Mouse (Mus musculus): Measurements from ENCODE around the gene Gstm3. TPM values are rescaled to one million over a fixed set of nuclear protein-coding genes. Genes with fewer than 3 reads are reported as not detected.

Gstm3 gene
- polyA plus RNA-seq, 1 experiment from 2014 or later: 183 TPM

DNA sequence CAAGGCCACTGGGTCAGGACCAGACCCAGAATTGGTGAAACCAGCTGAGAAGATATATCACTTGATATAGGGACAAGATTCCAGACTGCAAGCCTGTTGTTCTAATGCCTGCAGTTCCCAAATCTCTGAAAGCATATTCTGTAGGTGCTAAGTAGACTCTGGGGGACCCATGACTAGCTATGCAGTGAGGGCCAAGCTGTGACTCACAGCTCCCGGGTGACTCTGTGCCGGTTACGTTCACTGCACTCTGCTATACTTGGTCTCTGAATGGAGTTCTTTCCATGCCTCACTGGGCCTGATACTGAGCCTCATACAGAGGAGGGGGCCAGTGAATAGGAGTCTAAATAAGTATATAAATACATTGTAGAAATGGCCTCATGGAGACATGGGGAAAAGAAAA is 41.2 kb downstream of the Gstm3 start:
- no peak for ATAC-seq
- H3K9ac ChIP-seq (ENCODE audit: low read depth, low read length): no peak overlapping the region
- 83% methylated on average over 3 of the region's 3 CpGs for WGBS
- no peaks in the 10 kb centered on the region for H3K36me3 ChIP-seq (ENCODE audit: control insufficient read depth, insufficient read depth, low read length)
- 0 out of 2 replicates have a peak, but pooled peaks cover 6% of the 10 kb centered on the region for H3K4me1 ChIP-seq (ENCODE audit: control insufficient read depth, insufficient read depth, low read length)
- H3K27me3 ChIP-seq (replicated peaks; ENCODE audit: control insufficient read depth, insufficient read depth, low read length): no peaks in the 10 kb centered on the region
- H3K4me2 ChIP-seq (ENCODE audit: low read depth, low read length): no peak overlapping the region
- no peak overlapping the region for H3K4me3 ChIP-seq (ENCODE audit: low read length)
- no peak overlapping the region for H3K27ac ChIP-seq (ENCODE audit: low read length)
- no peaks in the 10 kb centered on the region for H3K9me3 ChIP-seq (ENCODE audit: control insufficient read depth, low read length)

DNA sequence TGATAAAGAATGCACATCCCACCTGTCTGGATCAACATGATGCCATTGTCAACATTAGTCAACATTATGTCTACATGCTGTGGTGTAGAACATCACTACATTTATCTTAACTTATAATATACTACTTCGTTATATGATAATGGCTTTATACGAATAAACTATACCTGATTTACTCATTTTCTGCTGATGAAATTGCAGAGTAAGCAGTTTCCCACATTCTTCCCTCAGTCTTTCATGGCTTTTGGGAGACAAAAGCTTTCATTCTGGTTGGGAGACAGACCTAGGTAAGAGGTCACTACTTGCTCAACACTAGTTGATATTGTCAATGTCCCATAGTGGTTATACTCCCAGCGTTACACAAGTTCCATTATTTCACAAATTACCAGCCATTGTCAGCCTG is 43.7 kb downstream of the Gstm3 start:
- Histone ChIP-seq H3K4me2 (ENCODE audit: low read depth, low read length) (no peak overlapping the region), H3K9ac (ENCODE audit: low read depth, low read length) (no peak overlapping the region), H3K27ac (ENCODE audit: low read length) (no peak overlapping the region), H3K4me3 (ENCODE audit: low read length) (no peak overlapping the region), H3K27me3 (replicated peaks; ENCODE audit: control insufficient read depth, insufficient read depth, low read length) (no peaks in the 10 kb centered on the region), H3K4me1 (ENCODE audit: control insufficient read depth, insufficient read depth, low read length) (0 out of 2 replicates have a peak, but pooled peaks cover 3% of the 10 kb centered on the region), H3K9me3 (ENCODE audit: control insufficient read depth, low read length) (no peaks in the 10 kb centered on the region), H3K36me3 (ENCODE audit: control insufficient read depth, insufficient read depth, low read length) (no peaks in the 10 kb centered on the region)
- 89% methylated on average over 3 of the region's 3 CpGs for WGBS
- ATAC-seq: no peak

DNA sequence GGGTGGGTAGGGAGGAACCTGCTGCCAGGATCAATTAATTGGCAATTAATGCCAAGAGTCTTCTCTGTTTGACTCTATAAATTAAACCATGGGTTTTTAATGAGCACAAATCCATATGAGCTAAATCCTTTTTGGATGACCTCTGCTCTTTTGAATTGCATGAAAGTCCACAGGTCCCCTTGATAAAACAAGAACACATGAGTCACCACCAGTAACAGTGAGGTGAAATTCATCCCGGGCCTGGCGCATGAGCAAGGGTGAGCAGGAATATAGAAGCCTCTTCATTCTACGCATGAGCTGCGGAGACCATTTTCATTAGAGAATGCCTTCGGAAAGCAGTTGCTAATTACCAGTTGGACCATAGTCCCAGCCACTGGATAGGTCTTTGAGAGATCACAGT is 48.7 kb downstream of the Gstm3 start:
- no peak overlapping the region for H3K4me2 ChIP-seq (ENCODE audit: low read depth, low read length)
- H3K4me3 ChIP-seq (ENCODE audit: low read length): no peak overlapping the region
- WGBS: 82% methylated on average over 5 of the region's 5 CpGs
- no peaks in the 10 kb centered on the region for H3K4me1 ChIP-seq (ENCODE audit: control insufficient read depth, insufficient read depth, low read length)
- H3K27ac ChIP-seq (ENCODE audit: low read length): no peak overlapping the region
- no peaks in the 10 kb centered on the region for H3K36me3 ChIP-seq (ENCODE audit: control insufficient read depth, insufficient read depth, low read length)
- peak; percentile 50 for ATAC-seq
- no peaks in the 10 kb centered on the region for H3K27me3 ChIP-seq (replicated peaks; ENCODE audit: control insufficient read depth, insufficient read depth, low read length)
- no peaks in the 10 kb centered on the region for H3K9me3 ChIP-seq (ENCODE audit: control insufficient read depth, low read length)
- H3K9ac ChIP-seq (ENCODE audit: low read depth, low read length): no peak overlapping the region

DNA sequence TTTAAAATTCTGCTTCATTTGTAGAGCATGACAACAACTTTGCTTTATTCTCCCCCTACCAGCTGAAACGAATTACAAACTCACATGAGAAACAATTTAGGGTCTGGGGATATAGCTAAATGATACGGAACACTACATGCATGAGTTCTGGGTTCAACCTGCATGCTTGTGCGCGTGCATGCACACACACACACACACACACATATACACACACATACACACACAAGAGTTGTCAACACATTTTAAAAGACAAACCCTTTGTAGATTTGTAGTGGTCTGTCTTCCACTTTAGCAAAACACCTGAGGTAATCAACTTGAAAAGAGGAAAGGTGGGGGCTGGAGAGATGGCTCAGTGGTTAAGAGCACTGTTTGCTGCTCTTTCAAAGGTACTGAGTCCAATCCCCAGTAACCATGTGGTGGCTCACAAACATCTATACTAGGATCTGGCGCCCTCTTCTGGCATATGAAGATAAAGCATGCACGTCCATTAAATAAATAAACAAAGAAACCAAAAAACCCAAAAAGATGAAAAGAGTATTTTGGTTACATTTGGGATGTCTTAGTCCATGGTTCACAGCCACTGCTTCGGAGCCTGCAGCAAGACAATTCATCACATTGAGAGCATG is 51.2 kb downstream of the Gstm3 start:
- H3K27ac ChIP-seq (ENCODE audit: low read length): no peak overlapping the region
- H3K27me3 ChIP-seq (replicated peaks; ENCODE audit: control insufficient read depth, insufficient read depth, low read length): no peaks in the 10 kb centered on the region
- no peak overlapping the region for H3K4me3 ChIP-seq (ENCODE audit: low read length)
- H3K4me1 ChIP-seq (ENCODE audit: control insufficient read depth, insufficient read depth, low read length): no peaks in the 10 kb centered on the region
- H3K9ac ChIP-seq (ENCODE audit: low read depth, low read length): no peak overlapping the region
- no peaks in the 10 kb centered on the region; the same call in 1 of the 2 replicates for H3K9me3 ChIP-seq (ENCODE audit: control insufficient read depth, low read length)
- H3K36me3 ChIP-seq (ENCODE audit: control insufficient read depth, insufficient read depth, low read length): no peaks in the 10 kb centered on the region
- peak; percentile 25 for ATAC-seq
- no peak overlapping the region for H3K4me2 ChIP-seq (ENCODE audit: low read depth, low read length)
- WGBS: 56% methylated on average over 7 of the region's 7 CpGs

DNA sequence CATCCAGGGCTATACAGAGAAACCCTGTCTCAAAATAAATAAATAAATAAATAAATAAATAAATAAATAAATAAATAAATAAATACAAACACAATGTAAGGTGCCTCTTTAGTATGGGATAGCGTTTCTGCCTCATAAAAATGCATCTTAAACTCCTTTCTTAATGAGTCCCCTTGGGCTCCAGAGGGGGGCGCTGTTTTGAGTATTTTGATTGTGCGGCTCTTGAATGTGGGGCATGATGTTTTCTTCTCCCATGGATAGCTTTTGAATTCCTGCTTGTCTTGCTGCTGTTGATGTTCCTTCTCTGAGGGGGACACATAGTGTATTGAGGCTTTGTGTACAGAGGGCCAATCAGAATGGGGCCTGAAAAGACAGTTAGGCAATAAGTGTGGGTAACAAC is 52.0 kb downstream of the Gstm3 start:
- peak; percentile 14; the same call in 1 of the 2 replicates for ATAC-seq
- 86% methylated on average over 3 of the region's 3 CpGs for WGBS
- Histone ChIP-seq H3K4me1 (ENCODE audit: control insufficient read depth, insufficient read depth, low read length) (no peaks in the 10 kb centered on the region), H3K36me3 (ENCODE audit: control insufficient read depth, insufficient read depth, low read length) (no peaks in the 10 kb centered on the region), H3K27me3 (replicated peaks; ENCODE audit: control insufficient read depth, insufficient read depth, low read length) (no peaks in the 10 kb centered on the region), H3K27ac (ENCODE audit: low read length) (peak overlapping the region; percentile 60), H3K9me3 (ENCODE audit: control insufficient read depth, low read length) (no peaks in the 10 kb centered on the region; the same call in 1 of the 2 replicates), H3K4me3 (ENCODE audit: low read length) (no peak overlapping the region), H3K9ac (ENCODE audit: low read depth, low read length) (no peak overlapping the region), H3K4me2 (ENCODE audit: low read depth, low read length) (no peak overlapping the region)

DNA sequence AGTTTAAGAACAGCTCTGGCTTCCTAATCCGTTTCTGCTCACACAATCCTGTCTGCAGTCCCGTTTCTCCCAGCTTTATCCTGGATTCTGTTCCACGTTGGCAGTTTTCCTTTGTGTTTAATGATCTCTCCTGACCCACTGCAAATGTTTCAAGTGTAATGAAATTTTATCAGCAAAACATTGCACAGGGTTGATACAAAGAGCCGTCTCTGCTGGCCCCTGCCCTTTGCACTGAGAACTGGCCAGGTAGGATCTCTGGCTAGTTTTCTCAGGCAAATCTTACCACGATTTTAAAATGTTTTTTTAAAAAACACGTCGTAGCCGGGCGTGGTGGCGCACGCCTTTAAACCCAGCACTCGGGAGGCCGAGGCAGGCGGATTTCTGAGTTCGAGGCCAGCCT is 52.4 kb downstream of the Gstm3 start:
- ATAC-seq: peak; percentile 72
- H3K9me3 ChIP-seq (ENCODE audit: control insufficient read depth, low read length): no peaks in the 10 kb centered on the region; the same call in 1 of the 2 replicates
- no peaks in the 10 kb centered on the region for H3K4me1 ChIP-seq (ENCODE audit: control insufficient read depth, insufficient read depth, low read length)
- no peaks in the 10 kb centered on the region for H3K36me3 ChIP-seq (ENCODE audit: control insufficient read depth, insufficient read depth, low read length)
- peak overlapping the region; percentile 79 for H3K27ac ChIP-seq (ENCODE audit: low read length)
- H3K4me3 ChIP-seq (ENCODE audit: low read length): no peak overlapping the region
- 58% methylated on average over 15 of the region's 15 CpGs for WGBS
- no peak overlapping the region for H3K4me2 ChIP-seq (ENCODE audit: low read depth, low read length)
- H3K9ac ChIP-seq (ENCODE audit: low read depth, low read length): peak overlapping the region; percentile 30; the same call in 1 of the 2 replicates
- H3K27me3 ChIP-seq (replicated peaks; ENCODE audit: control insufficient read depth, insufficient read depth, low read length): no peaks in the 10 kb centered on the region

Other genes starting within 250 kb of the Gstm3 start
- gene Csf1, start 208.8 kb downstream of the Gstm3 start, polyA plus RNA-seq (2015; fragmentation: Nextera tagmentation; extraction: Ambion mirVana): 11.8 and 13.9 TPM in 2 replicates
- gene Eps8l3, start 92.1 kb downstream of the Gstm3 start, polyA plus RNA-seq (2015; fragmentation: Nextera tagmentation; extraction: Ambion mirVana): 274 and 322 TPM in 2 replicates
- 168 and 171 TPM in 2 replicates for gene Gstm5, start 73.5 kb downstream of the Gstm3 start, polyA plus RNA-seq (2015; fragmentation: Nextera tagmentation; extraction: Ambion mirVana)
- 32.2 and 32.7 TPM in 2 replicates for gene Gstm7, start 37.5 kb downstream of the Gstm3 start, polyA plus RNA-seq (2015; fragmentation: Nextera tagmentation; extraction: Ambion mirVana)
- gene Gstm6, start 25.5 kb downstream of the Gstm3 start, polyA plus RNA-seq (2015; fragmentation: Nextera tagmentation; extraction: Ambion mirVana): 17.9 and 22.0 TPM in 2 replicates
- 207 and 212 TPM in 2 replicates for gene Gstm2, start 17.2 kb upstream of the Gstm3 start, polyA plus RNA-seq (2015; fragmentation: Nextera tagmentation; extraction: Ambion mirVana)
- 327 and 376 TPM in 2 replicates for gene Gstm1, start 48.7 kb upstream of the Gstm3 start, polyA plus RNA-seq (2015; fragmentation: Nextera tagmentation; extraction: Ambion mirVana)
- 47.9 and 49.2 TPM in 2 replicates for gene Gstm4, start 75.6 kb upstream of the Gstm3 start, polyA plus RNA-seq (2015; fragmentation: Nextera tagmentation; extraction: Ambion mirVana)
- 46.9 and 48.9 TPM in 2 replicates for gene Ampd2, start 117.4 kb upstream of the Gstm3 start, polyA plus RNA-seq (2015; fragmentation: Nextera tagmentation; extraction: Ambion mirVana)
- 1.9 and 2.7 TPM in 2 replicates for gene Gnat2, start 123.5 kb upstream of the Gstm3 start, polyA plus RNA-seq (2015; fragmentation: Nextera tagmentation; extraction: Ambion mirVana)
- gene Gnai3, start 176.9 kb upstream of the Gstm3 start, polyA plus RNA-seq (2015; fragmentation: Nextera tagmentation; extraction: Ambion mirVana): 168 and 170 TPM in 2 replicates
- 0.11 and 0.13 TPM in 2 replicates for gene Gpr61, start 185.6 kb upstream of the Gstm3 start, polyA plus RNA-seq (2015; fragmentation: Nextera tagmentation; extraction: Ambion mirVana)
- gene Amigo1, start 217.1 kb upstream of the Gstm3 start, polyA plus RNA-seq (2015; fragmentation: Nextera tagmentation; extraction: Ambion mirVana): 2.2 and 2.5 TPM in 2 replicates
- gene Cyb561d1, start 231.9 kb upstream of the Gstm3 start, polyA plus RNA-seq (2015; fragmentation: Nextera tagmentation; extraction: Ambion mirVana): 4.2 and 4.7 TPM in 2 replicates
- 9.7 and 10.5 TPM in 2 replicates for gene Atxn7l2, start 241.7 kb upstream of the Gstm3 start, polyA plus RNA-seq (2015; fragmentation: Nextera tagmentation; extraction: Ambion mirVana)